Mouse (Mus musculus): ENCODE data around the gene Cd59b. TPM values are rescaled to one million over a fixed set of nuclear protein-coding genes. Genes with fewer than 3 reads are reported as not detected.
A peak's percentile ranks its signal among the peaks of the same experiment; 100 is the strongest.
"Not testable (repeated sequence)": the region's sequence is repeated elsewhere in the genome, so short reads cannot be mapped to it uniquely, and the experiment has no call there.

The Cd59b gene
- total RNA-seq, 2 experiments from 2014 or later: 0.63 to 1.2 TPM

- no peak overlapping the region for H3K4me3 ChIP-seq
- intact Hi-C loops (cut with DNase I): no loop called here
- TF ChIP-seq CTCF (IDR thresholded peaks at IDR 0.05): no peak
These were observed 39.9 kb downstream of the Cd59b start for GRCm38 (mm10) chr2:104109528-104109927.

GRCm38 (mm10) chr2:104110031-104110430 is 40.4 kb downstream of the Cd59b start:
- no peak overlapping the region for H3K27ac ChIP-seq
- DNase-seq (ENCODE audit: extremely low spot score in 1 of 2, low spot score in 2 of 2): no peak
- intact Hi-C loops (cut with DNase I): no loop called here
- no peak overlapping the region for H3K4me3 ChIP-seq
- TF ChIP-seq CTCF (IDR thresholded peaks at IDR 0.05): no peak

More at GRCm38 (mm10) chr2:104109528-104109927, 39.9 kb downstream of the Cd59b start:
- DNase-seq (ENCODE audit: extremely low spot score in 1 of 2, low spot score in 2 of 2): no peak
- no peak overlapping the region for H3K27ac ChIP-seq

DNA sequence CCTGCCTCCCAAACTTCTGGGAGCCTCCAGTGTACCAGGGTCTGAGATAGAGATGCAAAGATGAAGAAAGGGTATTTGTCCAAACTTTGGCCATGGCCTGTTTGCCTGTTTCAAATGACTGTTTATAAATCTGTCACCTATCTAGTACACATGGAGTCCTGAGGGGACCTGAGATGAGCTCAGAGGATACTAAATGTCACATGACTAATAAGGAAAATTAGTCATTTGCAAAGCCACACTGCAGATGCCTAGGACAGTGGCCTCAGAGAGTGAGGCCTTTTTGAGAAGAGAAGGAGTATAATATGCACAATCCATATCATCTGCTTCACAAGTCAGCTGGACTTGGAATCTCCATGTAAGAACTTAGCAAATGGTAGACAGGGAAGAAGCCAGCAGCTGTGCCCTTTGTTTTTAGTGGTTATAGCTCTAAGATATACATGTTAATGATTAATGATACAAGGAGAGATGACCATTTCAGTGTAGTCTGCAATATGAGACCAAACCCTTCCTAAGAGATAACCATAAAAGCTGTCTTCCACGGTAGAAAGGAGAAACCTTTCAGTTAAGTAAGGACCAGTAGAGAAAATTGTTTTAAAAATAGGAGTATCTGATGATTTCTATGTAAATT is 41.6 kb downstream of the Cd59b start:
- DNase-seq (ENCODE audit: extremely low spot score in 1 of 2, low spot score in 2 of 2); intact Hi-C loops (cut with DNase I); H3K4me3 ChIP-seq; H3K27ac ChIP-seq: not testable (repeated sequence)

GRCm38 (mm10) chr2:104113563-104113962 is 43.9 kb downstream of the Cd59b start:
- H3K27ac ChIP-seq; intact Hi-C loops (cut with DNase I); DNase-seq (ENCODE audit: extremely low spot score in 1 of 2, low spot score in 2 of 2): not testable (repeated sequence)

GRCm38 (mm10) chr2:104114898-104115297 is 45.2 kb downstream of the Cd59b start:
- TF ChIP-seq CTCF (IDR thresholded peaks at IDR 0.05): no peak
- no peak for DNase-seq (ENCODE audit: extremely low spot score in 1 of 2, low spot score in 2 of 2)
- intact Hi-C loops (cut with DNase I): no loop called here
- H3K4me3 ChIP-seq: no peak overlapping the region
- no peak overlapping the region for H3K27ac ChIP-seq

More at GRCm38 (mm10) chr2:104113563-104113962, 43.9 kb downstream of the Cd59b start:
- not testable (repeated sequence) for H3K4me3 ChIP-seq

DNA sequence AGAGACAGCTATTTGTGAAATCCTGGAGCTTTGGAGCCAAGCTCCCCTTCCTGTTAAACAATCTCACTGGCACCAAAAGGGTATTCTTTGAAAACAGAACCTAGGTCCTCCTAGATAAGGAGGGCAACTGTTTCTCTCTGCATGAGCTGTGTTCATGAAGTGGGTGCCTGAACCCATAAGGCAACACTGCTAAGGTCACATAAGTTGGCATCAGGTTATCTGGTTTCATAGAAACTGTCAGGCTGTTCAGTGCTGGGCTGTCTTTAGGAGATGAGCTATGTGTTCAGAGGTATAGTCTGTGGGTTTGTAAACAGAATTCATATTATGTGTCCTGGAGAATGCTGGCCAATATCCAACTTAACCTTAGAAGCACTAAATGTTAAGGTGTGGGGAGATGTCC is 47.5 kb downstream of the Cd59b start:
- DNase-seq (ENCODE audit: extremely low spot score in 1 of 2, low spot score in 2 of 2); H3K27ac ChIP-seq; intact Hi-C loops (cut with DNase I); H3K4me3 ChIP-seq: not testable (repeated sequence)

DNA sequence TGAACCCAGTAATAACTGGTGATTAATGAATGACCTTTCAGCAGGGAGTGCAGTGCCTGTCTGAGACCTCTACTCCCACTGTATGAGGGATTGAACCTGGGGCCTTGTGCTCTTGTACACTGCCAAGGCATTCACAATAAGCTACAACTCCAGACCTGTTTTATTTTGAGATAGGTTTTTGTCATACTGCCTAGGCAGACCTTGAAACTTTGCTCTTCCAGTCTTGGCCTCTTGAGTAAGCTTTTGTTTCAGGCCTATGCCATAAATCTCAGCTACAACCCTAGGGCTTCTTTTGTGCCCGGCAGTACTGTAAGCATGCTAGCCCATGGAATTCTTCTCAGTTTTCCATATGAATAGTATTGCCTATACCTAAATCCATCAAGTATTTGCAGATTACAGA is 49.4 kb downstream of the Cd59b start:
- intact Hi-C loops (cut with DNase I): no loop called here
- Histone ChIP-seq H3K27ac (no peak overlapping the region), H3K4me3 (no peak overlapping the region)
- DNase-seq (ENCODE audit: extremely low spot score in 1 of 2, low spot score in 2 of 2): no peak
- TF ChIP-seq CTCF (IDR thresholded peaks at IDR 0.05): no peak

GRCm38 (mm10) chr2:104120312-104120711 is 50.7 kb downstream of the Cd59b start:
- H3K4me3 ChIP-seq: no peak overlapping the region
- TF ChIP-seq CTCF (IDR thresholded peaks at IDR 0.05): no peak; the same call in 1 of the 2 replicates
- intact Hi-C loops (cut with DNase I): no loop called here
- H3K27ac ChIP-seq: peak overlapping the region; percentile 41; the same call in 1 of the 2 replicates
- no peak for DNase-seq (ENCODE audit: extremely low spot score in 1 of 2, low spot score in 2 of 2)

DNA sequence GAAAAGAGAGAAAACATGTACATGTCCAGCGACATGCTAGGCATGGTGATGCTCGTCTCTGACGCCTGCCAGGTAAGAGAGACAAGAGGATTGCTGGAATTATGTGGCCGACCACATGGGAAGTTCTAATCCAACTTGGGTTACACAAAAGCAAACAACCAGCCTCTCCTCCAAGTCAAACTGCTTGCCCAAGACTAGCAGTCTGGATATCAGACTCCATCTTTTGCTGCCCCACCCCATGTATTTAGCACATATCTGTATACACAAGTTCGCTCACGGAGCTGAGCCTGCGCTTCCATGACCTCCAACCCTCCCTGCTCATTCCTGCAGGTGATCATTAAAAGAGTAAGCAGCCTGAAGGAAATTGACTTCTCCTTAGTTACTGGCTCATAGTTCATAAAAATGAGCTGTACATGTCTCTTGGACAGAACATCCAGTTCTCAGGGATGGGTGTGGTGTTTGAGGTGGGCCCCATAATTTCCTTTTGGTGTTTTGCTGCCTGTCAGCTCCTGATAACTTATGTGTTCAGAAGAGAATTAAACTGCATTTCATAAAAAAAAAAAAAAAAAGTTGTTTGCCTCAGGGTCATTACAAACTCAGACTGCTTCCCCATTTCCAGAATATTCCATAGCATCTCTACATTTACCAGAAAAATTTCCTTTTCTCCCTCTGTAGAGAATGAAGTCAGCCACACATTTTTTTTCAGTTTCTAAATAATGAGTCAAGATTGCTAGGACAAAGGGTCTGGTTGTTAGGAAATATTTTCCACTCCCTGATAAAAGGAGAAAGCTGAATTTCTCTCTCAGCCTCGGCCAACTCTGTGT is 52.2 kb downstream of the Cd59b start:
- H3K27ac ChIP-seq: peak overlapping the region; percentile 64
- DNase-seq (ENCODE audit: extremely low spot score in 1 of 2, low spot score in 2 of 2): no peak
- TF ChIP-seq CTCF (IDR thresholded peaks at IDR 0.05): no peak
- H3K4me3 ChIP-seq: peak overlapping the region; percentile 68
- intact Hi-C loops (cut with DNase I): no loop called here

- intact Hi-C loops (cut with DNase I): no loop called here
- peak within 1 kb of the TSS; percentile 75 for H3K27ac ChIP-seq
- peak within 1 kb of the TSS; percentile 68 for H3K4me3 ChIP-seq
- TF ChIP-seq CTCF (IDR thresholded peaks at IDR 0.05): no peak
- DNase-seq (ENCODE audit: extremely low spot score in 1 of 2, low spot score in 2 of 2): peak; percentile 86 to 89
These were observed 53.1 kb downstream of the Cd59b start, which contains the start of gene A930018P22Rik for GRCm38 (mm10) chr2:104122505-104123378. A930018P22Rik (plus strand) TSS chr2:104122769.

- H3K27ac ChIP-seq: no peak overlapping the region
- intact Hi-C loops (cut with DNase I): no loop called here
- no peak for TF ChIP-seq CTCF (IDR thresholded peaks at IDR 0.05)
- DNase-seq (ENCODE audit: extremely low spot score in 1 of 2, low spot score in 2 of 2): no peak
- H3K4me3 ChIP-seq: no peak overlapping the region
These were observed 53.9 kb downstream of the Cd59b start for GRCm38 (mm10) chr2:104123540-104123939.

- DNase-seq (ENCODE audit: extremely low spot score in 1 of 2, low spot score in 2 of 2): no peak
- TF ChIP-seq CTCF (IDR thresholded peaks at IDR 0.05): no peak
- H3K27ac ChIP-seq: no peak overlapping the region
- H3K4me3 ChIP-seq: no peak overlapping the region
- intact Hi-C loops (cut with DNase I): no loop called here
These were observed 54.4 kb downstream of the Cd59b start for GRCm38 (mm10) chr2:104124071-104124470.

Data from left cerebral cortex, adult 2 months (tissue).